Mouse (Mus musculus) 416B (cell line): ENCODE data around the gene Afap1l2.

Experiments
- DNase-seq: peaks from one replicate; pipeline ENCODE4 v3.0.0; 2011; ENCODE audit warnings: low read depth

Gene Afap1l2

GRCm38 (mm10) chr19:57007781-57008710 is at the start of gene Afap1l2:
Afap1l2 (minus strand) TSS chr19:57008228.
- no peak for DNase-seq

GRCm38 (mm10) chr19:57057568-57057967 is 49.5 kb upstream of the Afap1l2 start:
- DNase-seq = no peak

- DNase-seq = no peak
Measured at GRCm38 (mm10) chr19:57055215-57056120, 47.4 kb upstream of the Afap1l2 start.

- no peak for DNase-seq
Measured at GRCm38 (mm10) chr19:57052959-57053358, 44.9 kb upstream of the Afap1l2 start.

GRCm38 (mm10) chr19:57052016-57052415 is 44.0 kb upstream of the Afap1l2 start:
- DNase-seq = no peak

- DNase-seq = no peak
Measured at GRCm38 (mm10) chr19:57049592-57050090, 41.6 kb upstream of the Afap1l2 start.

GRCm38 (mm10) chr19:57047671-57048320 is 39.8 kb upstream of the Afap1l2 start:
- no peak for DNase-seq

GRCm38 (mm10) chr19:57039258-57039657 is 31.2 kb upstream of the Afap1l2 start:
- peak; percentile 48 for DNase-seq

- DNase-seq = no peak
Measured at GRCm38 (mm10) chr19:57036860-57037259, 28.8 kb upstream of the Afap1l2 start.

- DNase-seq = peak; percentile 55
Measured at GRCm38 (mm10) chr19:57031582-57031981, 23.6 kb upstream of the Afap1l2 start.

- DNase-seq = no peak
Measured at GRCm38 (mm10) chr19:57029461-57029860, 21.4 kb upstream of the Afap1l2 start.

- DNase-seq = no peak
Measured at GRCm38 (mm10) chr19:57028327-57029179, 20.5 kb upstream of the Afap1l2 start.

GRCm38 (mm10) chr19:57026501-57026900 is 18.5 kb upstream of the Afap1l2 start:
- DNase-seq = no peak

GRCm38 (mm10) chr19:57017785-57018179 is 9.8 kb upstream of the Afap1l2 start:
- DNase-seq = no peak

- no peak for DNase-seq
Measured at GRCm38 (mm10) chr19:57016995-57017784, 9.2 kb upstream of the Afap1l2 start.

- DNase-seq = no peak
Measured at GRCm38 (mm10) chr19:57014808-57015207, 6.8 kb upstream of the Afap1l2 start.

GRCm38 (mm10) chr19:57013271-57013677 is 5.2 kb upstream of the Afap1l2 start:
- peak; percentile 12 for DNase-seq

- no peak for DNase-seq
Measured at GRCm38 (mm10) chr19:57012068-57012467, 4.0 kb upstream of the Afap1l2 start.

GRCm38 (mm10) chr19:57010064-57010463 is 2.0 kb upstream of the Afap1l2 start:
- no peak for DNase-seq

- no peak for DNase-seq
Measured at GRCm38 (mm10) chr19:57009653-57010052, 1.6 kb upstream of the Afap1l2 start.
